In genomic region chr16:10945381-10946127, GRCm38 (mm10) we compare ENCODE assay signal across 15 mouse cellular contexts.
A peak's percentile ranks its signal among the peaks of the same experiment; 100 is the strongest.
DNase-seq lines count a peak whose midpoint lies in the region; ATAC-seq and TF ChIP-seq lines count a peak whose summit lies in the region.
"Had no signal": no experiment of that assay in that cellular context is flagged by ENCODE, and none has a peak within 500 bp of the region (broad histone marks: within the 10 kb centered on the region; RNA-seq: fewer than 3 reads in every experiment).

No protein-coding gene starts in this region.

- no peaks in the 10 kb centered on the region for H3K36me3 ChIP-seq in forebrain, embryonic 14.5 days (ENCODE audit: control insufficient read depth, insufficient read depth, low read length)
- no peaks in the 10 kb centered on the region for H3K36me3 ChIP-seq in forebrain, postnatal 0 days (ENCODE audit: insufficient read depth)
- peaks cover 0 to 2% of the 10 kb centered on the region in 2 experiments; a peak in 1 of 4 replicates for H3K36me3 ChIP-seq in MEL (ENCODE audit: control insufficient read depth in 1 of 2, insufficient read depth in 2 of 2, low read length in 2 of 2)
- peaks cover 11% of the 10 kb centered on the region for H3K36me3 ChIP-seq in megakaryocyte, embryonic 14.5 days (replicated peaks; ENCODE audit: low read length)
- no peaks in the 10 kb centered on the region for H3K36me3 ChIP-seq in intestine, embryonic 16.5 days (ENCODE audit: control insufficient read depth, insufficient read depth, low read length)
- H3K36me3 ChIP-seq: forebrain, embryonic 10.5 days; heart, embryonic 15.5 days; midbrain, embryonic 12.5 days had no signal

- TF ChIP-seq CTCF in forebrain, postnatal 0 days (IDR thresholded peaks at IDR 0.05; ENCODE audit: low read depth), result no peak
- TF ChIP-seq CTCF in MEL (IDR thresholded peaks at IDR 0.05 in 2 of 3, conservative IDR thresholded peaks at IDR 0.05 in 1 of 3; ENCODE audit: control insufficient read depth in 1 of 3, insufficient read depth in 1 of 3, low read depth in 2 of 3, low read length in 3 of 3, poor library complexity in 1 of 3, severe bottlenecking in 1 of 3), result no peak

- peak; percentile 33 for DNase-seq in forebrain, embryonic 14.5 days (ENCODE audit: low spot score)
- no peak for DNase-seq in forebrain, postnatal 0 days
- peak; percentile 59 for DNase-seq in MEL (ENCODE audit: low read depth, low spot score)
- peak; percentile 73 for DNase-seq in adrenal gland, postnatal 25 days
- DNase-seq in kidney, postnatal 10 days, result no peak
- DNase-seq: cerebellum, adult 9-11 months; thymus, postnatal 4 days had no signal

- H3K27ac ChIP-seq in forebrain, embryonic 14.5 days (ENCODE audit: low read depth, low read length), result no peak overlapping the region
- H3K27ac ChIP-seq in forebrain, postnatal 0 days (ENCODE audit: low read depth, low read length), result no peak overlapping the region
- H3K27ac ChIP-seq in MEL (ENCODE audit: control insufficient read depth, low read depth, low read length), result no peak overlapping the region
- H3K27ac ChIP-seq in intestine, embryonic 16.5 days (ENCODE audit: low read length), result no peak overlapping the region
- H3K27ac ChIP-seq: forebrain, embryonic 10.5 days; heart, embryonic 15.5 days; hindbrain, embryonic 14.5 days; midbrain, embryonic 12.5 days had no signal

- no peaks in the 10 kb centered on the region for H3K4me1 ChIP-seq in forebrain, embryonic 14.5 days (ENCODE audit: control insufficient read depth, insufficient read depth, low read length)
- no peaks in the 10 kb centered on the region for H3K4me1 ChIP-seq in forebrain, postnatal 0 days (ENCODE audit: insufficient read depth)
- no peaks in the 10 kb centered on the region for H3K4me1 ChIP-seq in MEL (ENCODE audit: control insufficient read depth in 1 of 2, insufficient read depth in 2 of 2, low read length in 2 of 2)
- peaks cover 80% of the 10 kb centered on the region for H3K4me1 ChIP-seq in megakaryocyte, embryonic 14.5 days
- H3K4me1 ChIP-seq in intestine, embryonic 16.5 days (ENCODE audit: control insufficient read depth, insufficient read depth, low read length), result no peaks in the 10 kb centered on the region
- H3K4me1 ChIP-seq: midbrain, embryonic 12.5 days had no signal

- ATAC-seq in forebrain, embryonic 14.5 days, result no peak
- ATAC-seq in forebrain, postnatal 0 days, result no peak
- no peak for ATAC-seq in intestine, embryonic 16.5 days
- ATAC-seq: lung, postnatal 0 days; Patski had no signal

- H3K79me2 ChIP-seq in MEL (ENCODE audit: control insufficient read depth, insufficient read depth, low read length, poor library complexity), result no peaks in the 10 kb centered on the region

- H3K27me3 ChIP-seq in forebrain, embryonic 14.5 days (replicated peaks; ENCODE audit: control insufficient read depth, insufficient read depth, low read length), result no peaks in the 10 kb centered on the region
- H3K27me3 ChIP-seq in forebrain, postnatal 0 days (ENCODE audit: insufficient read depth, low read length), result no peaks in the 10 kb centered on the region
- H3K27me3 ChIP-seq in MEL (ENCODE audit: control insufficient read depth in 1 of 2, insufficient read depth in 2 of 2, low read length in 2 of 2), result no peaks in the 10 kb centered on the region
- H3K27me3 ChIP-seq in megakaryocyte, embryonic 14.5 days (replicated peaks), result peaks cover 8% of the 10 kb centered on the region
- H3K27me3 ChIP-seq in intestine, embryonic 16.5 days (replicated peaks; ENCODE audit: control insufficient read depth, insufficient read depth, low read length), result no peaks in the 10 kb centered on the region
- H3K27me3 ChIP-seq: heart, embryonic 15.5 days; midbrain, embryonic 12.5 days; Patski had no signal

- WGBS in forebrain, embryonic 14.5 days, result 66% methylated on average over 7 of the region's 7 CpGs
- 55% methylated on average over 7 of the region's 7 CpGs for WGBS in forebrain, postnatal 0 days
- WGBS in intestine, embryonic 16.5 days, result 73% methylated on average over 7 of the region's 7 CpGs

- no peak overlapping the region for H3K4me3 ChIP-seq in forebrain, embryonic 14.5 days (ENCODE audit: low read depth, low read length)
- H3K4me3 ChIP-seq in forebrain, postnatal 0 days (ENCODE audit: low read depth, low read length), result no peak overlapping the region
- no peak overlapping the region for H3K4me3 ChIP-seq in MEL (ENCODE audit: control insufficient read depth in 1 of 2, insufficient read depth in 1 of 2, low read depth in 2 of 2, low read length in 2 of 2)
- H3K4me3 ChIP-seq in megakaryocyte, embryonic 14.5 days (replicated peaks), result peak overlapping the region; percentile 64
- H3K4me3 ChIP-seq in intestine, embryonic 16.5 days (ENCODE audit: low read length), result no peak overlapping the region
- H3K4me3 ChIP-seq: forebrain, embryonic 10.5 days; heart, embryonic 15.5 days; midbrain, embryonic 12.5 days had no signal

- no peak for TF ChIP-seq EP300 in MEL (IDR thresholded peaks at IDR 0.05; ENCODE audit: low read depth in 1 of 2, low read length in 2 of 2)

- no peak for TF ChIP-seq RAD21 in MEL (IDR thresholded peaks at IDR 0.05; ENCODE audit: low read depth, low read length)

- no peak for TF ChIP-seq POLR2A in MEL (IDR thresholded peaks at IDR 0.05; ENCODE audit: control insufficient read depth in 1 of 2, insufficient read depth in 1 of 2, low read depth in 1 of 2, low read length in 2 of 2, poor library complexity in 1 of 2)

- no peaks in the 10 kb centered on the region for H3K9me3 ChIP-seq in forebrain, embryonic 14.5 days (replicated peaks; ENCODE audit: control insufficient read depth, low read length)
- H3K9me3 ChIP-seq in forebrain, postnatal 0 days (ENCODE audit: low read length), result no peaks in the 10 kb centered on the region
- no peaks in the 10 kb centered on the region for H3K9me3 ChIP-seq in MEL (replicated peaks; ENCODE audit: insufficient read depth, low read length)
- H3K9me3 ChIP-seq in megakaryocyte, embryonic 14.5 days, result no peaks in the 10 kb centered on the region
- no peaks in the 10 kb centered on the region for H3K9me3 ChIP-seq in intestine, embryonic 16.5 days (ENCODE audit: control insufficient read depth, low read length)
- H3K9me3 ChIP-seq: forebrain, embryonic 10.5 days; heart, embryonic 15.5 days; midbrain, embryonic 12.5 days had no signal

- no peak overlapping the region for H3K4me2 ChIP-seq in forebrain, embryonic 14.5 days (ENCODE audit: low read length)
- H3K4me2 ChIP-seq in forebrain, postnatal 0 days (ENCODE audit: low read depth), result no peak overlapping the region
- no peak overlapping the region for H3K4me2 ChIP-seq in intestine, embryonic 16.5 days (ENCODE audit: low read depth, low read length)
- H3K4me2 ChIP-seq: heart, embryonic 15.5 days; hindbrain, embryonic 14.5 days; midbrain, embryonic 12.5 days had no signal

- no peak overlapping the region for H3K9ac ChIP-seq in forebrain, embryonic 14.5 days (ENCODE audit: low read length)
- no peak overlapping the region for H3K9ac ChIP-seq in forebrain, postnatal 0 days
- H3K9ac ChIP-seq in MEL (ENCODE audit: control insufficient read depth, low read depth, low read length, poor library complexity, severe bottlenecking), result no peak overlapping the region
- H3K9ac ChIP-seq in intestine, embryonic 16.5 days (ENCODE audit: low read depth, low read length), result no peak overlapping the region
- H3K9ac ChIP-seq: heart, embryonic 15.5 days; hindbrain, embryonic 14.5 days; midbrain, embryonic 12.5 days had no signal

TF ChIP-seq in MEL, 35 proteins besides CTCF, POLR2A, EP300 and RAD21:
- no peak for TF ChIP-seq TAL1 (IDR thresholded peaks at IDR 0.05; ENCODE audit: low read length)
- TF ChIP-seq HCFC1 (IDR thresholded peaks at IDR 0.05; ENCODE audit: low read depth, low read length), result no peak
- no peak for TF ChIP-seq MYB (IDR thresholded peaks at IDR 0.05; ENCODE audit: low read depth, low read length)

Comparison
In these comparisons a context has a peak if more than half of its experiments do, and no peak if none do; other contexts are left out.
1. DNase-seq: peak in forebrain, embryonic 14.5 days (single experiment), MEL (single experiment) and adrenal gland, postnatal 25 days (single experiment); none in forebrain, postnatal 0 days (single experiment) and kidney, postnatal 10 days (single experiment).